In the genomic region with DNA sequence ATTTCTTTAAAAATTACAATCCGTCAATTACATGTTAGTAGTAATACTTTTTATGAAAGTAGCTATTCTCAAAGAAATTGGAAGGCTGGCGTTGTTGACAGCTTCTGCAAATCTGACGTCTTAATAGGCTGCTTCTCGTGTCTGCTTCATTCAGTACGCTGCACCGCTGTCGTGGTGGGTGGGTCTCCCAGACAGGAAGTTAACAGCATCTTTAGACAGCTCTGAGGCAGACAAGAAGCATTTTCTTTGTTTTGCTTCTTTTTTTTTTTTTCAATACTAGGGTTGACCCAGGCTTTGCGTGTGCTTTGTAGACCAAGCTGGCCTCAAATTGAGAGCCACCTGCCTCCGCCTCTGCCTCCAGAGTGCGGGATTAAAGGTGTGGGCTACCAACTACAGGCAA, we compare ENCODE assay signal across 13 mouse cellular contexts. TPM values are rescaled to one million over a fixed set of nuclear protein-coding genes. Genes with fewer than 3 reads are reported as not detected.
DNase-seq lines count a peak whose midpoint lies in the region; ATAC-seq lines count a peak whose summit lies in the region.
"Had no signal": no experiment of that assay in that cellular context is flagged by ENCODE, and none has a peak within 500 bp of the region (broad histone marks: within the 10 kb centered on the region; RNA-seq: fewer than 3 reads in every experiment).

No protein-coding gene starts in this region.

- no peaks in the 10 kb centered on the region for H3K9me3 ChIP-seq in kidney, embryonic 16.5 days (ENCODE audit: low read length)
- no peaks in the 10 kb centered on the region for H3K9me3 ChIP-seq in forebrain, embryonic 12.5 days
- H3K9me3 ChIP-seq: G1E; hindbrain, embryonic 15.5 days; limb, embryonic 13.5 days had no signal

- DNase-seq in kidney, adult 9 months = no peak
- DNase-seq in R1 (ENCODE audit: low read depth, low spot score) = peak; percentile 45
- peak; percentile 63 for DNase-seq in naive thymus-derived CD4-positive, alpha-beta T cell, adult 2 months (ENCODE audit: low read depth)
- DNase-seq in testis, postnatal 10 days (ENCODE audit: low spot score) = no peak
- no peak for DNase-seq in spleen, adult 18-20 months
- no peak for DNase-seq in urinary bladder, adult 2 months (ENCODE audit: low spot score)
- DNase-seq: adrenal gland, postnatal 36 days; gastrocnemius, postnatal 14 days had no signal

- H3K4me3 ChIP-seq in kidney, embryonic 16.5 days (ENCODE audit: low read length) = no peak overlapping the region
- H3K4me3 ChIP-seq in forebrain, embryonic 12.5 days (replicated peaks) = no peak overlapping the region
- H3K4me3 ChIP-seq: hindbrain, embryonic 15.5 days; limb, embryonic 13.5 days had no signal

- H3K4me2 ChIP-seq in kidney, embryonic 16.5 days (replicated peaks; ENCODE audit: low read depth, low read length) = no peak overlapping the region
- no peak overlapping the region for H3K4me2 ChIP-seq in forebrain, embryonic 12.5 days
- H3K4me2 ChIP-seq: hindbrain, embryonic 15.5 days; limb, embryonic 13.5 days had no signal

- peaks cover 53% of the 10 kb centered on the region for H3K4me1 ChIP-seq in kidney, embryonic 16.5 days (ENCODE audit: insufficient read depth, low read length)
- peaks cover 58% of the 10 kb centered on the region for H3K4me1 ChIP-seq in forebrain, embryonic 12.5 days

- WGBS in kidney, embryonic 16.5 days = 66% methylated on average over 10 of the region's 10 CpGs
- 63% methylated on average over 10 of the region's 10 CpGs for WGBS in forebrain, embryonic 12.5 days

- no peak for ATAC-seq in kidney, embryonic 16.5 days (ENCODE audit: low FRiP score, low TSS enrichment)
- no peak for ATAC-seq in forebrain, embryonic 12.5 days (ENCODE audit: low FRiP score)

- no peaks in the 10 kb centered on the region for H3K27me3 ChIP-seq in kidney, embryonic 16.5 days (ENCODE audit: insufficient read depth, low read length)
- no peaks in the 10 kb centered on the region for H3K27me3 ChIP-seq in forebrain, embryonic 12.5 days
- H3K27me3 ChIP-seq: hindbrain, embryonic 15.5 days; limb, embryonic 13.5 days had no signal

- no peak overlapping the region for H3K9ac ChIP-seq in kidney, embryonic 16.5 days (replicated peaks; ENCODE audit: low read length)
- H3K9ac ChIP-seq in forebrain, embryonic 12.5 days = no peak overlapping the region
- H3K9ac ChIP-seq: hindbrain, embryonic 15.5 days; limb, embryonic 13.5 days had no signal

- H3K27ac ChIP-seq in kidney, embryonic 16.5 days (ENCODE audit: low read length) = peak overlapping the region; percentile 33; the same call in 1 of the 2 replicates
- H3K27ac ChIP-seq in forebrain, embryonic 12.5 days = peak overlapping the region; percentile 83
- H3K27ac ChIP-seq: hindbrain, embryonic 15.5 days; limb, embryonic 13.5 days had no signal

- H3K36me3 ChIP-seq in kidney, embryonic 16.5 days (ENCODE audit: insufficient read depth, low read length) = peaks cover 5% of the 10 kb centered on the region
- H3K36me3 ChIP-seq in forebrain, embryonic 12.5 days (replicated peaks) = peaks cover 6% of the 10 kb centered on the region
- H3K36me3 ChIP-seq: hindbrain, embryonic 15.5 days had no signal

RNA-seq across cellular contexts. Expression of a gene that starts 31.9 kb away (rescaled TPM):
- 18.2 and 24.2 TPM in 2 replicates for polyA plus RNA-seq in kidney, embryonic 16.5 days (2015; fragmentation: Nextera tagmentation; extraction: Ambion mirVana)
- 11.0 and 13.8 TPM in 2 replicates for polyA plus RNA-seq in forebrain, embryonic 12.5 days (2016; fragmentation: Nextera tagmentation; extraction: Ambion mirVana)
- 54.9 and 63.5 TPM in 2 replicates for polyA plus RNA-seq in urinary bladder, adult 2 months (2012; rRNA removed)

RNA-seq across cellular contexts. Expression of a gene that starts 50.0 kb away (rescaled TPM):
- polyA plus RNA-seq in kidney, embryonic 16.5 days (2015; fragmentation: Nextera tagmentation; extraction: Ambion mirVana) = not detected in 2 replicates
- not detected in 2 replicates for polyA plus RNA-seq in forebrain, embryonic 12.5 days (2016; fragmentation: Nextera tagmentation; extraction: Ambion mirVana)
- not detected in 2 replicates for polyA plus RNA-seq in urinary bladder, adult 2 months (2012; rRNA removed)
- polyA plus RNA-seq: G1E; hindbrain, embryonic 15.5 days; limb, embryonic 13.5 days had no signal

Comparison
In these comparisons a context has a peak if more than half of its experiments do, and no peak if none do; other contexts are left out.
1. DNase-seq: peak in R1 (single experiment) and naive thymus-derived CD4-positive, alpha-beta T cell, adult 2 months (single experiment); none in kidney, adult 9 months (single experiment), testis, postnatal 10 days (single experiment), spleen, adult 18-20 months (0 of 2) and urinary bladder, adult 2 months (single experiment).